Mouse (Mus musculus) cerebellum, adult 9-11 months (tissue): ENCODE measurements around the gene Rela.

ENCODE experiments used
- DNase-seq: peaks from one replicate; pipeline ENCODE4 v3.0.0; 2022

Gene Rela

DNA sequence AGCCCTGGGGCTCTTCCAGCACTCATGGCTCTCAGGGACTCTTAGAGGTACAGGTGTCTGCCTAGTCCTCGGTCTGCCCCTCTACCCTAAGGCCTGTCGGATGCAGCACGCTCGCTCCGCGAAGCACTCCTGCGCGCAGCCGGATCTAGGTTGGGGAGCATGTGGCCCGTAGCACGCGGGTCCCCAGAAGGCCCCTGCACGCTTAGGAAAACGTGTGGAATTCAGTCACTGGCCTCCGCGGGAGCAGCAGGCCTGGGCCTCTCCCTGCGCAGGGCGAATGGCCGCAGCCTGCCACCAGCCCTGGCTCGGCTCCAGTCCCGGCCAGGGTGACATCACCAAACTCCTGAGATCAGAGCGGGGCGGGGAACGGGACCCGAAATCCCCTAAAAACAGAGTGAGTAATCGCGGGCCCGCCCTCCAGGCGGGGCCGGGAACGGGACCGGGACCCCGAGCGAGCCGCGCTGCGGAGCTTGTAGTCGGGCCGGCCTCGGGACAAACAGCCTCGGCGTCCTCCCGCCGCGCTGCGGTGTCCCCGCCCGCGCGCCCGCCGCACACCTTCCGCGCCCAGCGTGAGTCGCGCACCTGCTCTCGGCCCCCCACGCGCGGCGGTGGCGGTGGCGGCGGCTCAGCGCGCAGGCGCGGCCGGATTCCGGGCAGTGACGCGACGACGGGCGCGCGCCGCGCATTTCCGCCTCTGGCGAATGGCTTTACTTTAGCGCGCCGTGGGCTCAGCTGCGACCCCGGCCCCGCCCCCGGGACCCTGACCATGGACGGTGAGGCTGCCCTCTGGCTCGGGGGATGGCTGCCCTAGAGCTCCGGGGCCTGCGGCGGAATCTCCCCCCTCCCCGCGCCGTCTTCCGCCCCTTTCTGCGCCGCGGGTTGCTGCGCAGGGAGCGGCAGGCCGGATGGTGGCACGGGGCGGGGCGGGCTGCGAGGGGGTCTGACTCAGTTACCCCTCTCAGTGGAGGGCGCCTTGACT lies at the start of gene Rela:
TSS of gene Rela (plus strand) at position 415 of the 979 bp plus-strand sequence.
- peak; percentile 96 for DNase-seq

DNA sequence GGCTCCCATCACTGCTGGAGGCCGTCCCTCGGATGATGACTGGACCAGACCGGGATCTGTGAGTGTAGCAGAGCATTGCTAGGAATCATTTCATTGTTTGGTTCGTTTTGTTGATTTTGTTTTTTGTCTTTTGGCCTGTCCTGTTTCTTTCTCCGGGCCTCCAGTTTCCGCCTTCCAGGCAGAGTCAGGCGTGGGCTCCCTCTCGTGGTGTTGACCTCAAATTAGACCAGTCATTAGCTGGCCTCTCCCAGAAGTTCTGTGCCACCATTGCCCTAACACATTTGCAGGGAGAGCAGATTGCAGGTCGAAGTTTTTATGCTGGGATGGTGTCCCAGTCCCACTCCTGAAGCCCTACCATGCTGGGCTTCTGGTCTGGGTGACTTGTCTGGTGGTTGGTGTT lies 48.1 kb upstream of the Rela start:
- DNase-seq = no peak

DNA sequence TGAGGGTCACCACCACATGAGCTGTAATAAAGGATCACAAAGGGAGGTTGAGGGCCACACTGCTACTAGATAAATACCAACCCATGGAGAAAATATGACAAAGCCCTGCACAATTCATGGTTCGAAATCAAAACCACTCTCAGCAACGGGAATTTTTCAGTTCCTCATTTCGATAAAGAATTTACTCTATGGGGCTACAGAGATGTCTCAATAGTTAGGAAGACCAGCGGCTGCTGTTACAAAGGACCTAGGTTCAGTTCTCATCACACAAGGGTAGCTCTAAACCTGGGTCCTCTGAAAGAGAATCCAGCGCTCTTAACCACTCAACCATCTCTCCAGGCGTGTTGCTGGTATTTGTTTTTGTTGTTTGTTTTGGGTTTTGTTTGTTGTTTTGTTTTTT lies 45.4 kb upstream of the Rela start:
- DNase-seq = no peak

DNA sequence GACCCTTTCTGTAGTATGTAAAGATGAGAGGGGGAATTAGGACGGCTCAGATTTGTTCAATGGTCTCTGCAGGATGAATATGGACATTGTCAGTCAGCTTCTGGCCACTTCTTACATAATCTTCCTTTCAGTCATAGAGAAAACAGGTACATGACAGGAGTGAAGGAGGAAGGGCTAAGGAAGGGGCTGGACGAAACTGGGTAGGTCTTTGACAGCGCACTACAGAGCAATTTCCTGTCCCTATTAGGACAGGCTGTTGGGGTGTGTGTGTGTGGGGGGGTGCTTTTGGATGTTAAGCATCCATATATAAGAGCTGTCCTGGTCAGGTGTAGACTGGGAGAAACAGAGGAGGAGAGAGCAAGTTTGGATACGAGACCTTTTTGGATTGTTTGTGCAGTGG lies 38.1 kb upstream of the Rela start:
- no peak for DNase-seq

DNA sequence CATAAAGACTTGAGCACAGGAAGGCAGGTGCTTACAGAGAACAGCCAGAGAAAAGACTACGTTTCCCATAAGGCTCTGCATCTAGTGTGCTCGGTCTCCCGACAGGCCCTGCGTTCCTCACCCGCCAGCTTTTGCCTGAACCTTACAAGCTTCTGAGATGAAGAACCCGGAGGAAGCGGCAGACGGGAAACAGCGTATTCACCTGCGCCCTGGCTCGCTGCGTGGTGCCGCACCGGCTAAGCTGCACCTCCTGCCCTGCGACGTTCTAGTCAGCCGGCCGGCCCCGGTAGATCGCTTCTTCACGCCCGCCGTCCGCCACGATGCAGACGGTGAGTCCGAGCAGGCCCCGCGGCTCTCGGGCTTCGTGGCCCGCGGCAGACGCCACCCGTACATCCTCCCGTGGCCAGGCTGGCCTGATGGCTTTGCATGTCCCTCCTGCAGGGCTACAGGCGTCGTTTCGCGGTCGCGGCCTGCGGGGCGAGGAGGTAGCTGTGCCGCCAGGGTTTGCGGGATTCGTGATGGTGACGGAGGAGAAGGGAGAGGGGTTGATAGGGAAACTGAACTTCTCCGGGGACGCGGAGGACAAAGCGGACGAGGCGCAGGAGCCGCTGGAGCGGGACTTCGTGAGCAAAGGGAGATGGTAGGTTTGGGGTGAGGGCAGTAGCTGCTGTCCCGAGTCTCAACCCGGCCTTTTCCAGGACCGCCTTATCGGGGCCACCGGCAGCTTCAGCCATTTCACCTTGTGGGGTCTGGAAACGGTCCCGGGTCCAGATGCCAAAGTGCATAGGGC lies 35.3 kb upstream of the Rela start, which contains the start of gene Rnaseh2c:
TSS of gene Rnaseh2c (plus strand) at position 122 of the 790 bp plus-strand sequence.
- peak; percentile 84 for DNase-seq

DNA sequence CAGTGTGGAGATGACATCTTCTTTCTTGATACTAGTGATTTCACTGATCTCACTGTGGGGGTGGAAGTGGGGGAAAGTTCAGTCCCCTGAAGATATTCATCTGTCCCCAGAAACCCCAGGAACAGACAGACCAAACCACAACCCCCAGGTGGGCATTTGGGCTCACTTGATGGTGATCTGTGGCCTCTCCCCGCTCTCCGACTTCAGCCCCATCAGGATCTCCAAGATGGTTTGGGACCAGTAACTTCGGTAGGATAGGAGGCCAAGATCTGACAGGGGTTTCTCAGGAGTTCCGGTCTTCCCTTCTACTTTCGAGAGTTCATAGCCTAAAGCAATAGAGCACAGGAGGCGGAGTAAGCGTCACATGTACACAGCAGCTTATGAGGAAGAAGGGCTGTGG lies 33.6 kb upstream of the Rela start:
- DNase-seq = no peak

DNA sequence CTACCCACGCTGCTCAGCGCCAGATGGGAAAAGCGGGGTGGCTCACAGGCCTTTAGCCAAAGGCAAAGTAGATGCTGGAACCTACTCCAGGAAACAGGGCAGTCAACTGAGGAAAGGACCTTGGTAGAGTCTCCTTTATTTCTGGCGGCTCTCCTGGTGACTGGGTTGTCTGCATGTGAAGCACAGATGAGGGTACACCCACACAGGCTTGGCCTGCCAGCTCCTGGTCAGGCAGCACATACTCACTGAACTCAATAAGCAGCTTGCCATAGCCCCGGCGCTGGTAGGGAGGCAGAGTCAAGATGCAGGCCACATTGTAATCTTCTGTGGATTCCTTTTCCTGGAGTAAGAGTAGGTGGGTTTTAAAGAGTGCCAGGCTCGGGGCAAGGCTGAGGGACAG lies 32.2 kb upstream of the Rela start:
- DNase-seq = no peak

DNA sequence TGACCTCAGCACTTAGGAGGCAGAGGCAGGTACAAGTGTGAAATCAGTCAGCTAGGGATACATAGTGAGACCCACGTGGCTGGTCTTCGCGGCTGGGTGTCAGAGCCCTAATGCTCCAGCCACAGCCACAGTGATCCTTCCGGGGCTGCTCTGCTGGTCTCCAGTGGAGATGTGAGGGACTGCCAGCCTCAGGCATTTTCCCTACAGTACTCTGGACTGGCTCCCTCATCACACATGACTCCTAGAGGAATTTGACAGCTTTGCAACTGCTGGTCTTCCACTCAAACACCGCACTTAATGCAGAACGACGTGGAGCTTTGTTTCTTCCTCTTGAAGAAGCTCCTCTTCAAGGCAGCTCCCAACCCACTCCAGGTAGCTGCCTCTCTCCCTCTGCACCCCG lies 31.1 kb upstream of the Rela start:
- DNase-seq = no peak

DNA sequence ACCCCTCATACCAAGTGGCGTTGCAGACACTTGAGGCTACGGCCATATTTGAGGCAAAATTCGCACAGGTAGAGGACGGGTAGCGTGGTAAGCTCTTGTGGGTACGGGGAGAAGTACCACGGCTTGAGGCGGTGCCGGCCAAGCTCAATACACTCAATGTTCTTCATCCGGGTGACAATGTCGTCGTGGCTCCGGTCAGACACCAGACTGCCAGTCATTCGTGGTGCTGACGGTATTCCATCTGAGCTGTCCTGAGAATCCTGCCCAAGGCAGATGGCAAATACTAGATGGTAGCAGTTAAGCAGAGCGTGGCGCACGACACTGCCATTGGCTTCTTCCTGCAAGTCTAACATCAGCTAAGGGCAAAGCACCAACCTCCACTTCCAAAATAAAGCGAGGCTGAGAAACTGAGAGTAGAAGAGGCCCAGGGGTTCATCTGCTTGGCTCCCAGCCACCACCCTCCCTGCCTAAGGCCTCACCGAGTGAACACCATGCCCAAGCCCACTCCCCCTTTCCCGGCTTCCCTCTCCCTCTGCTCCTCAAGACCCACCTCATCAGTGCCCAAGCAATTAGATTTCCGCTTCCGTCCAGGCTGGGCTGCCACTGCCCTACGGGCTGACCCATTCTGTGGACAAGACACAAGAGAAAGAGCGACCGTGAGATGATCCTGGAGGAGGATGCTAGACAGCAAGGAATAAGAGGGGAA lies 29.4 kb upstream of the Rela start:
- DNase-seq = no peak

DNA sequence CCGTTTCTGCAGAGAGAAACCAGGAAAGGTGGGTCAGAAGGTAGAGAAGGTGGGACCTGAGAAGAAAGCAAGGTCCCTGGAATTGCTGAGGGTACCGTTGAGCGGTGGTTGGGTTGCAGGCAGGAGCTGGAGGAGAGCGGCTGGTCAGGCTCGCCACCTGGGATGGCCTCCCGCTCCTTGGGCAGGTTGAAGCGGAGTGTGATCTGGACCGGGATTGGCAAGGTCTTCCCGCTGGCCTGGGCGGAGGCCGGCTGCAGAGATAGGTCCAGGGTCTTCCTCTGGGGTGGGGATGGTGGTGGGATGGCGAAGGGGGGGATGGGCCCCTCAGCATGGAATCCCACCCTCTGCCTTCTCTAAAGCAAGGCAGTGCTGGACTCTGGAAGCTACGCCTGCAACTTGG lies 28.6 kb upstream of the Rela start:
- DNase-seq = no peak

DNA sequence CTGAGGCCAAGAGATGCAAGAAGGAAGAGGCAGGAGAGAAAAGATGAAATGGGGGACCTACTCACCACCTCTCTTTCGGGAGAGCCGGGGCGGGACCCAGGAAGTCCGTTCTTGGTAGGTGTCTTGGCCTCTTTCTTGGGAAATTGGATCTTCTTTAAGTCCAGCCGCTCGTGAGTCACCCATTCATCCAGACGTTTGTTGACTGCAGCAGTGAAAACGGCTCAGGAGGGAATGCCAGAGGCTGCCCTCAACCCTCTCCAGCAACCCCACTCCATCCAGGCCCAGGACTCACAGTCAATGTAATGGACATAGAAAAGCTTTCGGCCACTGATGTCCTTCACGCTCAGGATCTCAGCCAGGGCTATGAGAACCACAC lies 28.1 kb upstream of the Rela start:
- no peak for DNase-seq

DNA sequence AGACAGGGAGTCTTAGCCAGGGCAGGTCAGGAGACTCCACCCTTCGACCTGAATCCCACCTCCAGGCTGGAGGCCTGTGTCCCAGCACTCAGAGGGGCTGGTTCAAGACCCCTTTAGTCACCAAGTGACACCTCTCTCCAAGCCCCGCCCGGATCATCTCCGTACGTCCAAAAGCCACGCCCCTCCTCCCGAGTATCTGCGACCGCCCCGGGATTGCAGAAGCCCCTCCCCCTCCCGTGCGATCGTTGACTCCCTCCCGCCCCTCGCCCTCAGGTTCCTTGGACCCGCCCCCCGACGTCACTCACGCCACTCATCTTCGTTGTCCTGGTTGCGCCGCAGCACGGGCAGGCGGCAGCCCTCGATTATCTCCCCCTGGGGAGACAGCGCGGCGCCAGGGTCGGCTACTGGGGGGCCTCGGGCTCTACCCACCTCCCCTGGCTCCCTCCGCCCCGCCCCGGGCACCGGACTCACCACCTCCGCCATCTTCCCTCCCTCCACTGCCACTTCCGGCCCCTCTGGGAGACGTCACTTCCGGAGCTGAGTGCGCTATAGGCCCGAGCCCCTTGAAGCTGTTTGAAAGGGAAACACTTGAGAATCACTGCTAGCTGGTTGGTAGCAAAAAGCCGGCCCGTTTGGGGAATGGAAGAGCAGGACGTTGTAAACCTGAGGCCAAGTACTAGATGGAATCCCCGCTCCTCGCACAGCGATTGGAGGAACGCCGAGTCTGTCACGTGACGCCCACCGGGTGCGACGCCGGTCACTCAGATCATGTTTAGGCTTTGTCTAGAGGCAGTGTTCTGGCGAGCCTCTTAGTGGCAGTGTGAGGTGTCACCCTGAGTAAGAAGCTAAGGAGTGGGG lies 27.5 kb upstream of the Rela start, which contains the start of gene Kat5:
TSS of gene Kat5 (minus strand) at position 691 of the 858 bp plus-strand sequence.
- peak; percentile 94 for DNase-seq

DNA sequence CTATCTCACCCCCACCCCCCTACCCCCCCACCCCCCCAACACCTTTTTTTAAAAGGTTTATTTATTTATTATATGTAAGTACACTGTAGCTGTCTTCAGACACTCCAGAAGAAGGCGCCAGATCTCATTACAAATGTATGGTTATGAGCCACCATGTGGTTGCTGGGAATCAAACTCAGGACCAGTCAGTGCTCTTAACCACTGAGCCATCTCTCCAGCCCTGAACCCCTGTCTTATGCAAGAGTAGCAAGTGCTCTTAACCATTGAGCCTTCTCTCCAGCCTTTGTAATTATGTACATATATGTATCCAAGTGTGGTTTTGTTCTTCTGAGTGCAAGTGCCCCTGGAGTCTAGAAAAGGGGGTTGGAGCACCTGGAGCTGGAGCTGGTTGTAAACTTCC lies 25.3 kb upstream of the Rela start:
- no peak for DNase-seq

DNA sequence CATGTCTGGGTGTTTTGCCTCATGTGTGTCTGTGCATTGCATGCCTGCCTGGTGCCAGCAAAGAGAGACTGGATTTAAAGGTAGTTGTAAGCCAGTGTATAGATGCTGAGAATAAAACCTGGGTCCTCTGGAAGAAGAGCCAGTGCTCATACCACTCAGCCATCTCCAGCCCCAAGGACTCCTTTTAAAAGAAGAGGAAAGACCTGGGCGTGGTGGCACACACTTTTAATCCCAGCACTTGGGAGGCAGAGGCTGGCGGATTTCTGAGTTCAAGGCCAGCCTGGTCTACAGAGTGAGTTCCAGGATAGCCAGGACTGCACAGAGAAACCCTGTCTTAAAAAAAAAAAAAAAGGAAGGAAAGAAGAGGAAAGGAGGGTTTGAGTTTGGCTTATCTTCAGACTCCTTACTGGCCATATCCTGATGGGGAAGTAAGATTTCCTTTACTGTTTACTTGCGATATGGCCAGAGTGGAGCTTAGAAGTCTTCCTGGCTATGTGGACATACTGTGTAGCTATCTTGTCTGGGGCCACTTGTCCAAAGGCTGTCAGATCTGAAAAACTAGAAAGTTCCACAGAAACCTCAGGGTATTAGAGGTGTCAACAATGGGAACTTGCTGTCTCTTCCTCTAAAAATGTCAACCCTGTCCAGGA lies 24.4 kb upstream of the Rela start:
- DNase-seq = no peak

DNA sequence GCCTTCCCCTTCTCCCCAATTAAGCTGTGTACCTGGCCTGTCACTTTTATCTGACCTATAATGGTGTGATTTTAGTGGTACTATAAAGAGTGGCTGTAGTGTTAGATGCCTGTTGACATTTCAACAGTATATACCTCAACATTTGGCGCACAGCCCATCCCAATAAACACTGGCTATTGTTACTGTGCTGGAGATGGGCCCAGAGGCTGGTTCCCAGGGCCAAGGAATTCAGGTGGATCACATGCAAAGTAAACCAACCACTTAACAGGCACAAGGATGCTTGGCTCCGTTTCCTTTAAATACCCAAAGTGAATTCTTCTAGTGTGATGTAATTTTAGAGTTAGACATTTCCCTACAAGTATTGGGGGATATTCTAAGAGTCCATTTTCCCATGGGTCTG lies 22.3 kb upstream of the Rela start:
- no peak for DNase-seq

DNA sequence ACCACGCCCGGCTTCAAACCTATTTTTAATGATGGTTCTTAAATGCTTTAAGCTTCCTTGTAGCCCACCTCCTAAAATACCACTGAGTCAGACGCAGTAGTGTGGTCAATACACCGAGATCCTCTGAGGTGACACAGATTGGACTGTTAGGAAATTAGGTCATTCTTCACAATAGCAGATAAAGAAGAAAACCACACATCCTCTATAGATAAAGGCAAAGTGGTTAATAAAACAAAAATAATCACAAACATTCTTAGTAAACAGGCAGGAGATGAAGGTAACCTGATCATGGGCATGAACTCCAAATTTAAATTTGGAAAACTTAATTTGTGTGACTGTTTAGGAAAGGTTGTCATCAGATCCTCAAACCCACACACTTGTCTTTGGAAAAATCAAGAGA lies 17.3 kb upstream of the Rela start:
- no peak for DNase-seq

DNA sequence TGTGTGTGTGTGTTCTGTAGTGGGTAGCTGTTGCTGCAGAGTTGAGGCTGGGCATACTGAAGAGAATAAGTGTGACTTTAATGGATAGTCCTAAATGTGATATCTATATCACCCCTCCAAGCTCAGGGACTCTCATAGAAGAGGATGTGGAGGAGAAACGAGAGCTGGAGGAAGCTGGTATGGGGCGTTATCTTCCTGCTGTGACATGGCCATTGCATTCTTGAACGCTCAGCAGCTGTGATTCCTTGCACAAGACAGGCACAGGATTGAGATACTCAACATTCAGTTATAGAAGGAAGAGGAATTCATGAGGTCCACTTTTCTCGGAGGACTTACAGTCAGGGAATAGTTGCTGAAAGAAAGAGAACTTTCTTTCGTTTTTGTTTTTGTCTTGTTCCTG lies 15.4 kb upstream of the Rela start:
- no peak for DNase-seq

DNA sequence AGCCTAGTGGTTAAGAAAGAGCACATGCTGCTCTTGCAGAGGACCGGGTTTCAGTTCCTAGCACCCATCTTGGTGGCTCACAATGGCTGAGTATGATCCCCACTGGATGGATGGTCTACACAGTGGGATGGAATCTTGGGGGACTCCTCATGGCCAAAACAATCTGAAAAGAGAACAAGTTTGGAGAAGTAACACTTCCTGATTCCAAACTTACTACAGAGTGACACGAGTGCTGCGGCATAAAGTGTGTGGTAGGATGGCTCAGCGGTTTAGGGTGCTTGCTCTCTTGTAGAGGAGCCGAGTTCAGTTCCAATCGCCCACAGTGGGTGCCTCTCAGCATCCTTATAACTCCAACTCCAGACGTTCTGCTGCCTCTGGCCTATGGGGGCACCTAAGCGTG lies 12.0 kb upstream of the Rela start:
- no peak for DNase-seq

DNA sequence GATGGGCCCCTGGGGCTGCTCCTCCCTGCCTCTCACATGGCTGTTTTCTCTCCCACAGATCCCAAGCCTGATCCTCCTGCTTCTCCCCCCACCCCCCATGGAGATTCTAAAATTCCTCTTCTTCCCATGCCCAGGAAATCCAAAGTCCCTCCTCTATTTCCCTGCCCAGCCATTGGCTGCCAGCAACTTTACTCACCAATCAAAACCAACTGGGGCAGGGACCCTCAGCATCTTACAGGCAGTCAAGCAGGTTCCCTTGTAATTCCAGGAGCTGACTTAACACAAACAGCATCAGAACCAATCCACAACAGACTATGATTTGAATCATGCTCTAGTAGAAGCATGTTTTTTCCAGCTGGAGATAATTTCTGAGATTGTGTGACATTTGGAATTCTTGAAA lies 7.4 kb upstream of the Rela start:
- DNase-seq = no peak

DNA sequence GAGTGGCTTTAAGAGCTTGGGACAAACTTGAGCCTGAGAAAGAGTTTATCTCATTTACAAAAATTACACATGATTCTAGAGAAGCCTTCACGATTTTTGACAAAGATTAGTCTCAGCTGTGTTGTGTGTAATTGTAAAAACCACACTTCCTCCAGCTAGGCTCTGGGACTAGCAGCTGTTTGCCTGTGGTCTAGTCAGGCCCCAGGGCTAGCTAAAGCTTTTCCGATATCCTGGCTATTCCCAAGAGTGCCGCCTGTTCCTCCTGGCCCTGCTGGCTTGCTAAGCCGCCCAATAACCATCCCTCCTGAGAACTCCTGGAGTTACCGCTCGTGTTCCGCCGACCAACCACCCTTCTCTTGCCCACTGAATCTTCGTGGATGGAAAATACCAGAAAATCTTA lies 5.2 kb upstream of the Rela start:
- no peak for DNase-seq

DNA sequence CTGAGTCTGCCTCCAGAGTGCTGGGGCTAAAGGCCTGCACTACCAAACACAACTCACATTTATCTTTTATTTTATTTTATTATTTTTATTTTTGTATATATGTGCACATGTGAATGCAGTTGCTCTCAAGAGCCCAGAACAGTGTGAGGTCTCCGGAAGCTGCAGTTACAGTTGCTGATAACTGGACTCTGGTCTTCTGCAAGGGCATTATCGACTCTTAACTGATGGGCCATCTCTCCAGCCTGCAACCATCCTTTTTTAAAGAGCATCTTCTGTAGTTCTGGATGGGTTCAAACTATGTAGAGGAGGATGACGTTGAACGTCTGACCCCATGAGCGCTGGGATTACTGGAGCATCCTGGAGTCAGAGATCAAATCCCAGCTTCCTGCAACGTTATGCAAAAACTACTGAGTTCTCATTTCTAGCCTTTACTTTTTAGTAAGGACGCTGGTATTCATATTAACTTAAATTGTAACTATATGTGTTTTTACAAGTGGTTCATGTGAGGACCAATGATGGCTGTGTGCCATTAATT lies 1.2 kb upstream of the Rela start:
- DNase-seq = no peak
